Mouse (Mus musculus) intestine, embryonic 16.5 days (tissue): ENCODE measurements around the gene Rab20. TPM values are rescaled to one million over a fixed set of nuclear protein-coding genes. Genes with fewer than 3 reads are reported as not detected.
"Not testable (repeated sequence)": the region's sequence is repeated elsewhere in the genome, so short reads cannot be mapped to it uniquely, and the experiment has no call there.

Experiments
- ATAC-seq: fragments of 200-750 bp; cut with Nextera tagmentation; 2 replicates; pipeline ENCODE4 v1.8.0; 2017; ENCODE audit warnings: moderate TSS enrichment, moderate library complexity
- H3K27ac ChIP-seq: fragments of 300-500 bp; sonication (generic); 2 replicates; pipeline ENCODE4 v1.5.1; 2014; ENCODE audit warnings: mild to moderate bottlenecking, low read length
- H3K27me3 ChIP-seq: fragments of 300-500 bp; sonication (generic); replicated peaks from 2 replicates; pipeline ENCODE4 v1.6.1; 2014; ENCODE audit warnings: low read length, control low read depth, mixed read lengths; ENCODE audit not compliant: control insufficient read depth, insufficient read depth
- H3K36me3 ChIP-seq: fragments of 300-500 bp; sonication (generic); 2 replicates; pipeline ENCODE4 v1.6.1; 2014; ENCODE audit warnings: low read length, control low read depth; ENCODE audit not compliant: control insufficient read depth, insufficient read depth
- H3K4me1 ChIP-seq: fragments of 300-500 bp; sonication (generic); 2 replicates; pipeline ENCODE4 v1.6.1; 2014; ENCODE audit warnings: low read length, control low read depth, mixed read lengths; ENCODE audit not compliant: control insufficient read depth, insufficient read depth
- H3K4me2 ChIP-seq: fragments of 300-500 bp; sonication (generic); 2 replicates; pipeline ENCODE4 v1.6.1; 2014; ENCODE audit warnings: low read depth, low read length, control low read depth
- H3K4me3 ChIP-seq: fragments of 300-500 bp; sonication (generic); 2 replicates; pipeline ENCODE4 v1.5.1; 2014; ENCODE audit warnings: mild to moderate bottlenecking, low read length
- H3K9ac ChIP-seq: fragments of 300-500 bp; sonication (generic); 2 replicates; pipeline ENCODE4 v1.6.1; 2014; ENCODE audit warnings: low read depth, low read length
- H3K9me3 ChIP-seq: fragments of 300-500 bp; sonication (generic); 2 replicates; pipeline ENCODE4 v1.6.1; 2016; ENCODE audit warnings: low read length, control low read depth; ENCODE audit not compliant: control insufficient read depth
- WGBS: fragments of 180-500 bp; shearing (Covaris S2); extraction: QIAGEN DNeasy Blood & Tissue Kit; methylation state at CpG from one replicate; pipeline ENCODE4 v1.1.7; 2014; 5-methylcytosine and 5-hydroxymethylcytosine counted together
- polyA plus RNA-seq: library from polyadenylated mRNA; unstranded; fragments of >200 nt; fragmentation: Nextera tagmentation; extraction: Ambion mirVana; gene quantifications from 2 replicates; pipeline ENCODE4 v1.2.1, GENCODE M21; 2015

The Rab20 gene
- polyA plus RNA-seq, 1 experiment from 2014 or later = 25.5 TPM

DNA sequence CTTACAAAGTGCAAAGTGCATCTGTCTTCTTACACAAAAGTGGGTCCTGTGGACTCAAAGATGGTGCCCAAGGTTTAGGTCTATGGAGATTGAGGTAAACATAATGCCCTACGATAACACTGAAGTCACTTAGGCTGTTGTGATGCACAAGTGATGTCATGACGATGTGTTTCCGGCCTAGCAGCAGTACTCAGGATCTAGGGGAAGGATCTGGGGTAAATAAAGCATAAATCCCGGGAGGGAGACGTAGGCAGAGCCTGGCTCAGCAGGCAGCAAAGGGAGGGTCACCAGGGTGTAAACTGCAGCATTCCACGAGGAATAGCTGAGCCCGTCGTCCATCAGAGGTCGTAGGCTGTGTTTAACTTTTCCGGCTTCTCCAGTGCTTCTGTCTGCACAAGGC, 30.4 kb upstream of the Rab20 start:
- peaks cover 36% of the 10 kb centered on the region for H3K36me3 ChIP-seq
- WGBS = 66% methylated on average over 10 of the region's 10 CpGs
- ATAC-seq = no peak

DNA sequence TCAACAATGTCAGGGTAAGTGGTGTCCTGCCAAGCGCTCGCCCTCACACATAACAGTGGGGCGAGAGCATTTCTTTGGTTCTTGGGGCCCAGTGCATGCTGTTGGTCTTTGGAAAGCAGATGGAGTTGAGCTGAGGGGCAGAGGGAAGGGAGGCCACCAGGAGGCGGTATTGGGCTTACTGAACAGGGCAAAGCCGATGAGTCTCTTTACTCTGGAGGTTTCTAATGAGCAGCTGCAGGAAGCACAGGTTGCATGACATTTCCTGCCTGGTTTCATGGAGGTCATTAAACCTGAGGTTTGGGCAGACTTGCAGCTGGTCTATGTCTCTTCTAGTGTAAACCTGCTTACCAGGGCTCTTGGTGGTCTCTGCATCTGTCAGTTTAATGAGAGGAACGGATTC, 28.3 kb upstream of the Rab20 start:
- Histone ChIP-seq H3K27ac (no peak overlapping the region), H3K9ac (no peak overlapping the region), H3K4me2 (no peak overlapping the region), H3K36me3 (peaks cover 27% of the 10 kb centered on the region), H3K27me3 (no peaks in the 10 kb centered on the region), H3K4me3 (no peak overlapping the region), H3K9me3 (no peaks in the 10 kb centered on the region), H3K4me1 (no peaks in the 10 kb centered on the region)
- ATAC-seq = no peak; the same call in 1 of the 2 replicates
- WGBS = 68% methylated on average over 6 of the region's 6 CpGs

More for the DNA sequence above, 30.4 kb upstream of the Rab20 start:
- Histone ChIP-seq H3K27ac (no peak overlapping the region), H3K4me1 (no peaks in the 10 kb centered on the region), H3K9ac (no peak overlapping the region), H3K4me3 (no peak overlapping the region), H3K4me2 (no peak overlapping the region), H3K9me3 (no peaks in the 10 kb centered on the region), H3K27me3 (no peaks in the 10 kb centered on the region)

DNA sequence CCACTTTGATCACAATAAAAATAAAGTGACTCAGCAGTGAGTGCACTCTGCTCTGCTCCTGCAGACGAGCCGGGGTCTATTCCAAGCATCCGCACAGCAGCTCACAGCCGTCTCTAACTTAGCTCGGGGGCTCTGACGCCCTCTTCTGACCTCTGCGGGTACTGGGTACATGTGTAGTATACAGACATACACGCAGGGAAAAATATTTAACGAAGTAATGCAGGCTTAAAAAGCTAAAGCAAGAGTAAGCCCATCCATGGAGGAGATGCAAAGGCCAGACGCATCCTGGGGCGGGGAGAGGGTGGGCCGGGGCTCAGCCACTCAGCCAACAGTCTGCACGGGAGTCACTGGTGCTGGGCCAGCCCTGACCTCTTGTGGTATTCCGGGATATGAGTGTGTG, 27.6 kb upstream of the Rab20 start:
- no peak overlapping the region for H3K9ac ChIP-seq
- H3K9me3 ChIP-seq = no peaks in the 10 kb centered on the region
- no peak overlapping the region for H3K4me2 ChIP-seq
- no peak overlapping the region for H3K27ac ChIP-seq
- no peaks in the 10 kb centered on the region for H3K27me3 ChIP-seq
- no peak overlapping the region for H3K4me3 ChIP-seq
- peaks cover 25% of the 10 kb centered on the region for H3K36me3 ChIP-seq
- H3K4me1 ChIP-seq = no peaks in the 10 kb centered on the region
- 82% methylated on average over 14 of the region's 14 CpGs for WGBS
- ATAC-seq = no peak

DNA sequence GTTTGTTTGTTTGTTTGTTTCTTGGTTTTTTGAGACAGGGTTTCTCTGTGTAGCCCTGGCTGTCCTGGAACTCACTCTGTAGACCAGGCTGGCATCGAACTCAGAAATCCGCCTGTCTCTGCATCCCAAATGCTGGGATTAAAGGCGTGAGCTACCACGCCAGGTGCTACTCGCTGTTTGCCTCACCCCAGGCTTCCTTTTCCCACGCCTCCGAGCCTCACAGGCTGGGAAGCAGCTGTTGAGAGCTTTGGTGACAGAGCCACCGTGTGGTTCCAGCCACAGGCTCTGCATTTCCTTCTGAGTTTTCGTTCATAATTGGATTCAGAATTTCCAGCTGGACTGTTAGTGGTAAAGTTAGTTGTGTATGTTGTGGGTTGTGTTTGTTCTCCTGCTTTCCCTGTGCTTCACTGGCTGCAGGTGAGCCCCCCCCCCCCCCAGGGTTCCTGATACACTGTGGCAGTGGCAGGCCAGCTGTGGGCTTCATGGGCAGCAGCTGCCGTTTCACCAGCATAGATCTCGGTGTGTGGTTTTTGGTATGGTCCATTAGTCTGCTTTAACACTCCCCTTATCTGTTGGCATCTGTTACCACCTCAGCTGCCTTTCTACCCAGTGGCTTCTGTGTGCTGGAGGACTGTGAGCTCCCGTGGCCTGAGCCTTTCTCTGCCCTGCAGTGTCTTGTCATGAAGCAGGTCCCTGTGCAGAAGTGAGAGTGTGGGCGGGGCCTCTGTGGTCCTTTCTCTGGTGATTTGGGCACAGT, 25.1 kb upstream of the Rab20 start:
- no peak for ATAC-seq
- peaks cover 17% of the 10 kb centered on the region for H3K36me3 ChIP-seq
- WGBS = 85% methylated on average over 13 of the region's 13 CpGs

DNA sequence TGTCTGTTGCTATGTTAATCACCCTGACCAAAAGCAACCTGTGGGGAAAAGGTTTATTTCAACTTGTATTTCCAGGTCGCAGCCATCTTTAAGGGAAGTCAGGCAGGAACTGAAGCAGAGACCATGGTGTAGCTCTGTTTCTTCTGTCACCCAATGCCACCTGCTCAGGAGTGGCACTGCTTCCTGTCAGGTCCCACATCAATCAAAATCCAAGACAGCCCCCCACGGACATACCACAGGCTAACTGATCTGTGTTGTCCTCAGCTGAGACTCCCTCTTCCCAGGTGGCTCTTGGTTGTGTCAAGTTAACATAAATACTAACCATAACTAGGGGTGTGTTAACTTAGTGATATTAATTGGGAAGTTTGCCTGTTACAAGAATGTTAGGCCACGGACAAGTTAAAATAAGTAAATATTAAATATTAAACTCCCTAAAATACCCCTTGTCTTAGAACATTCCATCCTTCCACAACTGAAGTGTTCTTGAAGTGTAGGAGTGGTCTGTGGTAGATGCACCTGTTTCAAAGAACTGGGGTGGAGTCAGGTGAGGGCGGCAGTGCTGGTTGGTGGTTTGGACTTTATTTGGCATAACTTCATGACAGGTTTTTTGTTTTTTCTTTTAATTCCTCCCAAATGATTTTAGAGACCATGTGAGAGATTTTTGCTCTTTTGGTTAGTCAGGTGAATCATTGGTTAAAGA, 20.4 kb upstream of the Rab20 start:
- H3K9ac ChIP-seq = no peak overlapping the region
- H3K27me3 ChIP-seq = no peaks in the 10 kb centered on the region
- H3K27ac ChIP-seq = no peak overlapping the region
- WGBS = 80% methylated on average over 4 of the region's 4 CpGs
- peaks cover 6% of the 10 kb centered on the region for H3K36me3 ChIP-seq
- peaks cover 10% of the 10 kb centered on the region for H3K4me1 ChIP-seq
- H3K4me2 ChIP-seq = no peak overlapping the region
- no peaks in the 10 kb centered on the region for H3K9me3 ChIP-seq
- no peak overlapping the region; the same call in 1 of the 2 replicates for H3K4me3 ChIP-seq
- no peak for ATAC-seq

More for the DNA sequence above, 25.1 kb upstream of the Rab20 start:
- Histone ChIP-seq H3K9me3 (no peaks in the 10 kb centered on the region), H3K4me1 (no peaks in the 10 kb centered on the region), H3K27me3 (no peaks in the 10 kb centered on the region), H3K4me2 (no peak overlapping the region), H3K27ac (no peak overlapping the region), H3K4me3 (no peak overlapping the region), H3K9ac (no peak overlapping the region)

DNA sequence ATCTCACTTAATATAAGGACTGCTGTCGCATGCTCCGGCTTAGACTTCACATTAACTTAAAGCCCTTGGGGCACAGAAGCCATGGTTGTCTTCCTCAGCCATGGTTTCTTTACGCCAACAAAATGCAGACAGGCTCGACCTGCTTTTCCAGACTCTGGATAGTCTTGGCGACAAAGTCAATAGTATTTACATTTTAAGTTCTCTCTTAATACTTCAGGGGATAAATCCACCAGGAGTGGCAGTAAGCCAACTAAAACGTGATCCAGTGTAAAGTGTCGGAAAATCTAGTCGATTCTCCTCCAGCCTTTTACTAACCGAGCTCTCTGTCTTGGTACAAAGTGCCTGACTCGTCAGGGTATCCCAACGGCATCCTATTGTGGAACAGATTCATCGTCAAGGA, 19.8 kb upstream of the Rab20 start:
- peaks cover 10% of the 10 kb centered on the region for H3K4me1 ChIP-seq
- no peak for ATAC-seq
- peak overlapping the region; percentile 91; the same call in 1 of the 2 replicates for H3K9ac ChIP-seq
- no peaks in the 10 kb centered on the region for H3K27me3 ChIP-seq
- H3K36me3 ChIP-seq = 0 out of 2 replicates have a peak, but pooled peaks cover 3% of the 10 kb centered on the region
- no peaks in the 10 kb centered on the region for H3K9me3 ChIP-seq
- peak overlapping the region; percentile 89 for H3K4me3 ChIP-seq
- 70% methylated on average over 12 of the region's 12 CpGs for WGBS
- peak overlapping the region; percentile 79 for H3K4me2 ChIP-seq
- no peak overlapping the region for H3K27ac ChIP-seq

DNA sequence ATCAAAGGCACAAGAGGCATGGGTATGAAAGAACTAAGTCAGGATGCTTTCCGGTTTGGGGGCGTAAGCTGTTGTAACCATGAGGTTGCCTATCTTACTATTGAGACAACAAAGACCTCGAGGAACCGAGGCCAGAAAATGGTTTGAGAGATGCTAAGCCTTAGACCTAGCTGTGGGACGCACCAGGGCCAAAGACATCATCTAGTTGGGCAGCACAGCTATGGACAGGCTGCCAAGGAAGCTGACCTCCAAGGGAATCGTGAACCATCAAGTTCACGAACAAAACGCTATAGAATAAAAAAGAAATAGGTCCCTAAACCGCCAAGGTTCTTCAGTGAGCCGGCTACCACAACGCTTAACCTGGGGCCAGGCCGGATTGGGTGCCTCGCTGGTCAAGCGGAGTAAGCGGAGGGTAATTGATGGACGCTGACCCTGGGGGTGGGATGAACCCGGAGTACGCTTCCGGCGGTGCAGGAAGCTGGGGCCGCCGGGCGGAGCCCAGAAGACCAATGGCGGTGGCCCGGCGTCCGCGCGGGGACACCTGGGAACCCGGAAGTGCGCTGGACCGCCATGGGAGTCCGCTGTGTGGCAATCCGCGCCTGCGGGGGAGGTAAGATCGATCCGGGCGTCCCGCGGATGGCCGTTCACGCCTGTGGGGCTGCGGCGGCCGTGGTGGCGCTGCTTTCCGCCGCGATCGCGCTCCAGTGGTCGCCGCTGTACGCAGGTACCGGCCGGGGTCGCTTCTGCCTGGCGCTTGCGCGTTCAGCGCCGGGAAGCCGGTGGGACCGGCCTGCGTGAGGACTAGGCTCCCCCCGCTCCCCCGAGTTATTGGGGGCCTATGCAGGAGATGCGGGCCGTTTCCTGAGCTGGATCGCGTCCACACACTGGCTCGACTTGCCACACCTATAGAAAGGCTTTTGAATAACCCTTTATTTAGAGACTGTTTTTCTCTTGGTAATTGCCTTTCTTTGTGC, 18.8 kb upstream of the Rab20 start, which contains the start of gene Naxd:
Gene Naxd (plus strand): TSS at position 490 of the 974 bp plus-strand sequence.
- Histone ChIP-seq H3K4me2 (peak within 1 kb of the TSS; percentile 79), H3K4me3 (peak within 1 kb of the TSS; percentile 89), H3K4me1 (peaks cover 10% of the 10 kb centered on the region), H3K27me3 (no peaks in the 10 kb centered on the region), H3K9ac (peak within 1 kb of the TSS; percentile 91), H3K36me3 (0 out of 2 replicates have a peak, but pooled peaks cover 1% of the 10 kb centered on the region), H3K27ac (peak within 1 kb of the TSS; percentile 76), H3K9me3 (no peaks in the 10 kb centered on the region)
- ATAC-seq = peak; percentile 99
- 3% methylated on average over 73 of the region's 73 CpGs for WGBS

DNA sequence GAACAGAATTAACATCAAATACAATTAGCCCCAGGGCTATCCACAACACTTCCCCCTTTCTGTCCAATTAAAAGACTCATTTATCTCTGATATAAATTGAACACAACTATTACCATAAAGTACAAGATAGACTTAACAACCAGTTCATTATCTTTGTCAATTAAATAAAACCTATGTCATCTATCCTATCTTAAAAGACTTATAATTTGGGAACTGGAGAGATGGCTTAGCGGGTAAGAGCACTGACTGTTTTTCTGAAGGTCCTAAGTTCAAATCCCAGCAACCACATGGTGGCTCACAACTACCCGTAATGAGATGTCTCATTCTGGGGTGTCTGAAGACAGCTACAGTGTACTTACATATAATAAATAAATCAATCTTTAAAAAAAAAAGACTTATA, 13.8 kb upstream of the Rab20 start:
- H3K4me3 ChIP-seq, ATAC-seq, H3K27ac ChIP-seq, H3K27me3 ChIP-seq, H3K36me3 ChIP-seq, H3K9ac ChIP-seq, H3K4me2 ChIP-seq, H3K9me3 ChIP-seq, H3K4me1 ChIP-seq: not testable (repeated sequence)
- 80% methylated on average over 2 of the region's 2 CpGs for WGBS

DNA sequence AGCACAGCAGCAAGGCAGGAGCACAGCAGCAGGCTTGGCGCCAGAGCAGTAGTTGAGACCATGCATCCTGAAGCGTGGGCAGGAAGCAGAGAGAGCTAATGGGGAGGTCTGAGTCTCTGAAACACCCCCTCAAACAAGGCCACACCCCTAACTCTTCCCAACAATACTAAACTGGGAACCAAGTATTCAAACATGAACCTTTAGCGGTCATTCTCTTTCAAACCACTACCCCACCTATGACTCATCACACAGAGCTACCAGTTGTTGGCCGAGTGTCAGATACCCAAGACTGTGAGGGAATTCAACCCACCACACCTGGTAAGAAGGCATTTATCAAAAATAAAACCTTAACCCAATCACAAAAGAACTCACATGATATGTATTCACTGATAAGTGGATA, 8.7 kb upstream of the Rab20 start:
- H3K36me3 ChIP-seq = no peaks in the 10 kb centered on the region
- 0 out of 2 replicates have a peak, but pooled peaks cover 3% of the 10 kb centered on the region for H3K27me3 ChIP-seq
- ATAC-seq = no peak
- no peak overlapping the region for H3K4me2 ChIP-seq
- no peak overlapping the region for H3K9ac ChIP-seq
- H3K27ac ChIP-seq = no peak overlapping the region
- H3K4me3 ChIP-seq = no peak overlapping the region
- H3K9me3 ChIP-seq = no peaks in the 10 kb centered on the region
- 0 out of 2 replicates have a peak, but pooled peaks cover 2% of the 10 kb centered on the region for H3K4me1 ChIP-seq
- 60% methylated on average over 4 of the region's 4 CpGs for WGBS
